Mouse (Mus musculus): ENCODE data around the gene Uchl4. TPM values are rescaled to one million over a fixed set of nuclear protein-coding genes. Genes with fewer than 3 reads are reported as not detected.
"Not testable (repeated sequence)": the region's sequence is repeated elsewhere in the genome, so short reads cannot be mapped to it uniquely, and the experiment has no call there.

The Uchl4 gene
- polyA plus RNA-seq (2012; rRNA removed) = 0.18 TPM in 1 of 2 replicates, not detected in the other

- no peak within 1 kb of the TSS for H3K4me3 ChIP-seq (ENCODE audit: control insufficient read depth, insufficient read depth, low read length)
- no peak for TF ChIP-seq CTCF (IDR thresholded peaks at IDR 0.05; ENCODE audit: borderline replicate concordance, control insufficient read depth, extremely low read depth, insufficient read depth, low read length, poor library complexity)
- TF ChIP-seq POLR2A (IDR thresholded peaks at IDR 0.05; ENCODE audit: control insufficient read depth, extremely low read depth, insufficient read depth, low read length, poor library complexity) = no peak
- no peaks in the 10 kb centered on the region for H3K4me1 ChIP-seq (replicated peaks; ENCODE audit: control insufficient read depth, insufficient read depth, low read length)
- no peak for DNase-seq
- 97% methylated on average over 8 of the region's 8 CpGs for WGBS
- H3K27ac ChIP-seq (ENCODE audit: control insufficient read depth, insufficient read depth, low read length) = no peak within 1 kb of the TSS
- no peaks in the 10 kb centered on the region for H3K27me3 ChIP-seq (ENCODE audit: control insufficient read depth, insufficient read depth, low read length)
- H3K36me3 ChIP-seq (ENCODE audit: control insufficient read depth, insufficient read depth, low read length) = no peaks in the 10 kb centered on the region
Observed at GRCm38 (mm10) chr9:64234768-64235435, at the start of gene Uchl4. Uchl4 (plus strand) TSS chr9:64235201.

GRCm38 (mm10) chr9:64193879-64194278 is 41.1 kb upstream of the Uchl4 start:
- Histone ChIP-seq H3K4me3 (ENCODE audit: control insufficient read depth, insufficient read depth, low read length) (no peak overlapping the region), H3K27ac (ENCODE audit: control insufficient read depth, insufficient read depth, low read length) (no peak overlapping the region), H3K4me1 (replicated peaks; ENCODE audit: control insufficient read depth, insufficient read depth, low read length) (no peaks in the 10 kb centered on the region), H3K36me3 (ENCODE audit: control insufficient read depth, insufficient read depth, low read length) (peaks cover 4% of the 10 kb centered on the region; the same call in 1 of the 2 replicates), H3K27me3 (ENCODE audit: control insufficient read depth, insufficient read depth, low read length) (no peaks in the 10 kb centered on the region)
- DNase-seq = no peak
- TF ChIP-seq POLR2A (IDR thresholded peaks at IDR 0.05; ENCODE audit: control insufficient read depth, extremely low read depth, insufficient read depth, low read length, poor library complexity) (no peak), CTCF (IDR thresholded peaks at IDR 0.05; ENCODE audit: borderline replicate concordance, control insufficient read depth, extremely low read depth, insufficient read depth, low read length, poor library complexity) (no peak)
- WGBS = 98% methylated on average over 1 of the region's 1 CpGs

DNA sequence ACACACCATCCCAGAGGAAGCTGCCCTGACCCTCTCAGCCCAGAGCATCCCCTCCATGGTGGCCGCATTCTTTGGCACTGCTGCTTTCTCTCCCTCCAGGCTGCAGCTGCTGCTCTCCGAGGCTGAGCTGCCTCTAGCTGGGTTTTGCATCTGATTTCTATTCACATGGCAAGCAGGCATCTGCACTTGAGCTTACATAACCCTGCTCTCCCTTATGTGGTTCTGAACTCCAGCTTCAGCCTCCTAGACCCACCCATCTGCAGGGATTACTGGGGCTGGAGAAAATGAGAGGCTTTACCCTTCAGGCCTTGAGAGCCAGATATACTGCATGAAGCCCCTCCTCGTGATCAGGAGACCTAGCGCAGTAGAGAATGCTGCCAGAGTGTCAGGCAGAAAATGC is 39.4 kb upstream of the Uchl4 start:
- no peak overlapping the region for H3K27ac ChIP-seq (ENCODE audit: control insufficient read depth, insufficient read depth, low read length)
- WGBS = 91% methylated on average over 4 of the region's 4 CpGs
- DNase-seq = no peak
- no peak for TF ChIP-seq POLR2A (IDR thresholded peaks at IDR 0.05; ENCODE audit: control insufficient read depth, extremely low read depth, insufficient read depth, low read length, poor library complexity)
- no peak for TF ChIP-seq CTCF (IDR thresholded peaks at IDR 0.05; ENCODE audit: borderline replicate concordance, control insufficient read depth, extremely low read depth, insufficient read depth, low read length, poor library complexity)
- H3K4me3 ChIP-seq (ENCODE audit: control insufficient read depth, insufficient read depth, low read length) = no peak overlapping the region
- no peaks in the 10 kb centered on the region for H3K4me1 ChIP-seq (replicated peaks; ENCODE audit: control insufficient read depth, insufficient read depth, low read length)
- peaks cover 4% of the 10 kb centered on the region; the same call in 1 of the 2 replicates for H3K36me3 ChIP-seq (ENCODE audit: control insufficient read depth, insufficient read depth, low read length)
- no peaks in the 10 kb centered on the region for H3K27me3 ChIP-seq (ENCODE audit: control insufficient read depth, insufficient read depth, low read length)

- Histone ChIP-seq H3K36me3 (ENCODE audit: control insufficient read depth, insufficient read depth, low read length) (peaks cover 4% of the 10 kb centered on the region; the same call in 1 of the 2 replicates), H3K4me1 (replicated peaks; ENCODE audit: control insufficient read depth, insufficient read depth, low read length) (no peaks in the 10 kb centered on the region), H3K27me3 (ENCODE audit: control insufficient read depth, insufficient read depth, low read length) (no peaks in the 10 kb centered on the region), H3K4me3 (ENCODE audit: control insufficient read depth, insufficient read depth, low read length) (no peak overlapping the region), H3K27ac (ENCODE audit: control insufficient read depth, insufficient read depth, low read length) (no peak overlapping the region)
- 95% methylated on average over 8 of the region's 8 CpGs for WGBS
- no peak for TF ChIP-seq CTCF (IDR thresholded peaks at IDR 0.05; ENCODE audit: borderline replicate concordance, control insufficient read depth, extremely low read depth, insufficient read depth, low read length, poor library complexity)
- TF ChIP-seq POLR2A (IDR thresholded peaks at IDR 0.05; ENCODE audit: control insufficient read depth, extremely low read depth, insufficient read depth, low read length, poor library complexity) = no peak
- no peak for DNase-seq
Observed at GRCm38 (mm10) chr9:64197524-64197923, 37.5 kb upstream of the Uchl4 start.

GRCm38 (mm10) chr9:64198068-64198762 is 36.8 kb upstream of the Uchl4 start:
- H3K27ac ChIP-seq (ENCODE audit: control insufficient read depth, insufficient read depth, low read length) = no peak overlapping the region

DNA sequence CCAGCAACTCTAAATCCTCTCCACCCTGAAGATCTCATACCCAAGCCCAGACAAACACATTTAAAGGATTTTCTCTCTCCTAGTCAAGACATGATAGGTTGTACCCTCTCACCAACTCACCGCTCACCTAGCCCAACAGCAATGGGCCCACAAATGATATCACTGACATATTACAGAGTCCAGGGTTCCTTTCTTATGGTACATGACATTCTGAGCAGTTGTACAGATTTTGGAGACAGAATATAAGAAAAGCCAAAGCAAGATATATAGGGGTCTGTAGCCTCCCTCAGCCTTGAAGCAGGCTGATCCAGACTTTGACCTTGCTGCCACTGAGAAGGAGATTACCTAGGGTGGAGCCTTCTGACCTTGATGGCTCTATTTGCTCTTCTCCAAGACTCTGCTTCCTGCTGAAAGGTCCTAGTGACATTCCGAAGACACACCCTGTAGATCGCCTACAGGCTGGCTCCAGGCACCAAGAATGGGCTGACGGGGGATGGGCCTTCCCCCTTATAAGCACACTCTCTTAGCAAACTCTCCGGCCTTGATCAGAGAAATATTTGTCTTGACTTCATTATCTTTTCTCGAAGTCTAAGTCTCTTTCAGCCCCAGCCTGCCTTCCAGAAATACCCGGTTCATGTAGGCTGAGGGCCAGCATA is 36.1 kb upstream of the Uchl4 start:
- H3K36me3 ChIP-seq (ENCODE audit: control insufficient read depth, insufficient read depth, low read length); H3K4me3 ChIP-seq (ENCODE audit: control insufficient read depth, insufficient read depth, low read length); H3K27me3 ChIP-seq (ENCODE audit: control insufficient read depth, insufficient read depth, low read length); DNase-seq; H3K27ac ChIP-seq (ENCODE audit: control insufficient read depth, insufficient read depth, low read length); H3K4me1 ChIP-seq (replicated peaks; ENCODE audit: control insufficient read depth, insufficient read depth, low read length): not testable (repeated sequence)
- over 99% methylated on average over 7 of the region's 7 CpGs for WGBS

More at GRCm38 (mm10) chr9:64198068-64198762, 36.8 kb upstream of the Uchl4 start:
- no peaks in the 10 kb centered on the region for H3K27me3 ChIP-seq (ENCODE audit: control insufficient read depth, insufficient read depth, low read length)
- TF ChIP-seq POLR2A (IDR thresholded peaks at IDR 0.05; ENCODE audit: control insufficient read depth, extremely low read depth, insufficient read depth, low read length, poor library complexity) (no peak), CTCF (IDR thresholded peaks at IDR 0.05; ENCODE audit: borderline replicate concordance, control insufficient read depth, extremely low read depth, insufficient read depth, low read length, poor library complexity) (no peak)
- no peak for DNase-seq
- H3K4me1 ChIP-seq (replicated peaks; ENCODE audit: control insufficient read depth, insufficient read depth, low read length) = no peaks in the 10 kb centered on the region
- H3K36me3 ChIP-seq (ENCODE audit: control insufficient read depth, insufficient read depth, low read length) = peaks cover 4% of the 10 kb centered on the region; the same call in 1 of the 2 replicates
- no peak overlapping the region for H3K4me3 ChIP-seq (ENCODE audit: control insufficient read depth, insufficient read depth, low read length)
- WGBS = 95% methylated on average over 5 of the region's 5 CpGs

Measured in thymus, adult 2 months (tissue).